Mouse (Mus musculus) cerebellum, adult 9-11 months (tissue): Measurements from ENCODE around the gene Ldb1.
A peak's percentile ranks its signal among the peaks of the same experiment; 100 is the strongest.

Source experiments
- DNase-seq: peaks from one replicate; pipeline ENCODE4 v3.0.0; 2022

Gene Ldb1

DNA sequence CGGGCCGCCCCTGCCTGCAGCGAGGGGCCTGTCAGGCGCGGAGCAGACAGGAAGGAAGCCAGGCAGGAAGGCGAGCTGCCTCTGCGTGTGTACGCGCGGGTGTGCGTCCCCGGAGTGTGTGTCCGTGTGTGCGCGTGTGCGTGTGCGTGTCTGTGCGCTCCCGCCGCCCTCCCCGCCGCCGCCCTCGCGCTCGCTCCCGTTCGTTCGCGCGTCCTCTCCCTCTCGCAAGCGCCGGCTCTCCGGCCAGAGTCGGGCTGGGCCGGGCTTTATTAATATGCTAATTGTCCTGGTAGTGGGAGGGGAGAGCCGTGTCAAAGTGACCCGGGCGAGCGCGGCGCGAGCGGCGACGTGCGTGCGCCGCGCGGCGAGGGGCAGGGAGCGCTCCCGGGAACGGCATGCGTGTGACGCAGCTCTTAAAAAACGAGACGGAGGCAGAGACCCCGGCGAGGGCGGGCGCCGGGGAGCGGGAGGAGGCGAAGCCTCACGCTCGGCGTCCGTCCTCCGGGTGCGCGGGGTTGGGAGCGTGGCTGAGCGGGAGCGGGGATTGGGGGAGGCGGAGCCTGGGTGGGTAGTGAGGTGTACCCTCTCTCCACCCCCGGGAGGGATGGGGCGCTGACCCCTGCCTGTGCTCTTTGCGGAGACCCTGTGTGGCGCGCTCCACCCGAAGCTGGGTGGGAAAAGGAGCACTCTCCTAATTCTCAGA lies at the start of gene Ldb1:
Gene Ldb1 (minus strand): TSS at position 222 of the 703 bp plus-strand sequence.
- peak; percentile 96 for DNase-seq

DNA sequence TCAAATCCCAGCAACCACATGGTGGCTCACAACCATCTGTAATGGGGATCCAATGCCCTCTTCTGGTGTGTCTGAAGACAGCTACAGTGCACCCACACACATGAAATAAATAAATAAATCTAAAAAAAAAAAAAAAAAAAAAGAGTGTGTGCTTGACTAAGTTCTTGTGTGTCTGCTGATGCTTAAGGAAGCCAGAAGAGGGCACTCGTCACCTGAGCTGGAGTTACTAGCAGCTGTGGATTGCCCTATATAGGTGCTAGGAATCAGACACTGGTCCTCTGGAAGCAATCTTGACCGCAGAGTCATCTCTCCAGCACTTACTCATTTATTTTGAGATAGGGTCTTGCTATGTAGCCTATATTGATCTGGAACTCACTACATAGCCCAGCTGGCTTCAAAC lies 49.1 kb upstream of the Ldb1 start:
- no peak for DNase-seq

DNA sequence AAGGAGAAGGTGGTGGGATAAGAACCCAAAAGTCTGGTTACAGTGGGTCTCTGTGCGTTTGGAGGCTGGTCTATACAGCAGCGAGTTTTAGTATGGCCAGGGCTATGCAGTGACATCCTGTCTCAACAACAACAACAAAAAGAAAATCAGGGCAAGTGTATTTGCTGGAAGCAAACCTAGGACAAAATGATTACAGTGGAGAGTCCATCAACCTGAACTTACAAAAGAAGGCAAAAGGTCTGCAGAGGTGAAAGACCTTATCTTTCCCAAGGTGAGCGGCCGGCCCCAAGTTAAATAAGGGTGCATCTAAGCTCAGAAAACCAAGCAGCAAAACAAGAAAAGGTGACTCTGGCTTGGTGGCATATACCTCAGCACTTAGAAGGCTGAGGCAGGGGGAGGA lies 46.6 kb upstream of the Ldb1 start:
- DNase-seq, result no peak

DNA sequence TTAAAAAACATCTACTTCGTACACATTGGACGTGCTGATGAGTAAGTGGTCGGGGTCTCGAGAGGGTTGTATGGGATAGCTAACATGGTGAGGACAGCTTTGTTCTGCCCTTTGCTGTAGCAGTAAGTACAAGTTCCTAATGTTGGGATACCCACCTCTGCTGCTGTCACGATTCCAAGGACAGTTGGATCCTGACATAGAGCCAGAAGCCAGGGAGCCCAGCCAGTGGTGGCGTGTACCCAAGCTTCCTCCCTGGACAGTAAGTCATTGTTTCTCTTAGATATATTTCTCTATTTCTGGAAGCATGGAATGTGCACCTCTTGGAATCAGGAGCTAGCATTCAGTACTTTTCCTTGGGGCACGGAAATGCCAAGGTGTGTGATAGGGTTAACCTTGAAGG lies 42.9 kb upstream of the Ldb1 start:
- no peak for DNase-seq

DNA sequence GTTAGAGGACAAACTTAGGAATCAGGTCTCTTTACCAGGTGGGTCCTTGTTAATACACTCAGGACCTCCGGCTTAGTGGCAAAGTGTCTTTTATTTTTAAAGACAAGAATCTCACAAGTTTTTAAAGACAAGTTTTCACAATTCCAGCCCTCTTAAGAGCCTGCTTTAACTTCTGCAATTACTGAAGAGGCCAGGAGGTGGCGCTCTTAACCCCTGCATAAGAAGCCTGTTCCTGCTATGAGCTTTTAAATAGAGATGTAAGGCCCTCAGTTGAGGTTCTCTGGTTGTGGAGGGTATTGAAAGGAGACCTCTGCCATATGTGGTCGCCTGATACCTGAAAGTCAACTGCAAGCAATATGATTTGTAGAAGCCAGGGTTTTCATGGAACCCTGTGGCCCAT lies 41.3 kb upstream of the Ldb1 start:
- DNase-seq, result peak; percentile 20

DNA sequence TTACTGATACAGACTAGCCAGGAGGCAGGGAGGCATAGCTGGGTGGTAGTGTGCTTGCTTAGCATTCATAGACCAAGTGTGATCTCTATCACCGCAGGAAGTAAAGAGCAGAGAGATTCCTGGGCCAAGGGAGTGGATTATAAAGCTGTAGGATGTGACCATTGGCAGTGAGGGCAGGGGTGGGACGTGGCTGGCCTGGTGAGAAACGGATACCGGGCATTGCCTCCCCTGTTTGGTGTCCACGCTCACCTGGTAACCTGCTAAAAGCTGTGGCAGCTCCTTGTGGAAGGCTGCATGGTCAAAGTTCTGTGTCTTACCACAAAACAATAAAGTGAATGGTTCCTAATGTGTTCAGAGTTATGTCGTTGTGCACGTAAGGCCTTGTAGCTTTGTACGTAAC lies 40.2 kb upstream of the Ldb1 start:
- no peak for DNase-seq

DNA sequence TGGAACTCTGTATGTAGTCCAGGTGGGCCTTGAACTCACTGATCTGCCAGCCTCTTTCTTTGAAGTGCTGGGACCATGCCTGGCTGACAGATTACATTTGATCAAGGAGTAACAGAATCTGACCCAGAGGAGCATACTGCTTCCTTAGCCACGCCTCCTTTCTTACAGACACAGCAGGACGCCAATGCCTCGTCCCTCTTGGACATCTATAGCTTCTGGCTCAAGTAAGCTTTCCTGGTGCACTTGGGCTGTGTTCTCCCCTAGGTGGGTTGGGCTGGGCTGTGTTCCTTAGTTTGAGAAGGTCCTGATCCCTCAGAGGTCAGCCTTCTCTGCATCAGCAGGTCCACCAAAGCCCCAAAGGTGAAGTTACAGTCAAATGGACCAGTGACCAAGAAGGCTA lies 33.5 kb upstream of the Ldb1 start:
- no peak for DNase-seq

DNA sequence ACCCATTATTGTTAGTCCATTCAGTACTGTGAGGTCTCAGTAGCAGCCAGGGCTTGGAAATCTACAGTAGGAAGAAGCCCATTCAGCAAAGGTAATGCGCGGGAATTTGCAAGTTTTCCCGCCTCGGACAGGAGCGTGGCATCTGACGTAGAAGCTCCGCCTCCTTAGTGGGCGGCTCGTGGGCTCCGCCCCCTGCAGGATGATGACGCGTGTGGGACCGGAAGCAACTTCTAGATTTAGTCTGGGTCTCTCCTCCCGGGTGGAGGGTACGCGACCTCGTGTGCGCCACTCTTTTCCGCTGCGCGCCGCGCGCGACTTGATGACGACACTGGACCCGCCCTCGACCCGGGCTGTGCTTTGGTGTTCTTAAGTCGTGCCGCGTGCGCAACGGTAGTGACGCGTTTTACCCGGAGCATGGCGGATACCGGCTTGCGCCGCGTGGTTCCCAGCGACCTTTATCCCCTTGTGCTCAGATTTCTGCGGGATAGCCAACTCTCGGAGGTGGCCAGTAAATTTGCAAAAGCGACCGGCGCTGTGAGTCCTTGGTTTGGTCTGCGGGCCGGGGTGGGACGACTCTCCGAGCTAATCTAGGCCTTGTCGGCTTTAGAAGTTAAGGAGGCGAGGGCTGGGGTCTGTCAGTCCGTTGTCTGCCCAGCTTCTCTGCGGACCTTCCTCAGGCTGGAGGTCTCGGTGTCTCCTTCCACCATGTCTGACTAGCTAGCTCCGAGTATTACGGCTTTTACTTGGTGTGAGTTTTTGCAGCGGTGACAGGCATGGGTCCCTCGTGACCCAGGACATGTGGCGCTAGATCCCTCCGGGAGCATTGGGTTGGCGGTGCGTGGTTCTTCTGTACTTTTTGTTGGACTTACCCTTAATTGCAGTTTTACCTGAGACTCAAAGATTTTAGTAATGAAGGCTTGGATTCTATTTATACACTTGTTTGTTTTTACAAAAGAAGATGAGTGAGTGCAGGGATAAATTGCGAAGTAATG lies 30.9 kb upstream of the Ldb1 start, which contains the start of gene Nolc1:
Gene Nolc1 (plus strand): TSS at position 248 of the 992 bp plus-strand sequence.
- DNase-seq, result peak; percentile 99

DNA sequence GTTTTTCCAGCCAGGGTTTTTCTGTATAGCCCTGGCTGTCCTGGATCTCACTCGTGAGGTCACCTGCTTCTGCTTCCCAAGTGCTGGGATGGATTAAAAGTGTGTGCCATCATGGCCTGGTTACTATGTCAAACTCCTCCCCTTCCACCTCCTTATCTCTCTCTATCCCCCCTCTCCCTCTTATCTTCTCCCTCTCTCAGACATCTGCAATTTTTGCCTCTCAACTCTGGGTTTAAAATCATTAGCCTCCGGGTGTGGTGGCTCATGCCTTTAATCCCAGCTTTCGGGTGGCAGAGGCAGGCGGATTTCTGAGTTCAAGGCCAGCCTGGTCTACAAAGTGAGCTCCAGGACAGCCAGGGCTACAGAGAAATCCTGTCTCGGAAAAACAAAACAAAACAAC lies 29.3 kb upstream of the Ldb1 start:
- no peak for DNase-seq

DNA sequence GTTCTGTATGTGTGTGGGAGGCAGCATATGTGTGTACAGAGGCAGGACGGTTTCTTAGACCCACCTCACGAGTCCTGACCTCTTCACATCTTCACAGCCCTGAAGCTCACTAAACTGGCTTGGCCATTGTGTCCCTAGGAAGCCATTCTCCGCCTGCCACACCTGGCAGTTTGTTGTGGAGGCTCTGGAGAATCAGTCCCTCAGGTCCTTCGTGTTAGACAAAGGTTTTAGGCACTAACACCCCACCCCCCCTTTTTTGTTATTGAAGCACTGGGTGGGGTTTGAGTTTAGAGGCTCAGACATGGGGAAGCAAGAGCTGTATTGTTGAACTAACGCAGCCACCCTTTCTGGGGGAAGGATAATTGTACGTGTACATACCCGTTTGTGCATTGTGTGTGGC lies 28.3 kb upstream of the Ldb1 start:
- DNase-seq, result no peak

DNA sequence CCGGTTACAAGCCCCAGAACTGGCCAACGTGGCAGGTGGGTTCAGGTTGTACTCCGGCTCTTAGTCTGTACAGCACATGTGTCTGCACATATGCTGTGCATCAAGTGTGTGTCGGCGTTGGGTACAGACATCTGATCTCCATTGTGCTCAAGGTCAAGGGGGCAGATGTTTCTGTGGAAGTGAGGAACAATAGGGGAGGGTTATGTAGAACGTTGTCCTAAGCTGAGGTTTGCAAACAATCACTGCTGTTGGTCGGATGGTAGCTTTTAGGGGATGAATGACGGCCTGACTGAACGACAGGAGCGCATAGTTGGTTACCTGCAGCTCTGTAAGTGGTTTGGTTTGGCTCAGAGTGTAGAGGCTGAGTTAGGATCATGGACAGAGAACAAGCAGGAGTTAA lies 23.0 kb upstream of the Ldb1 start:
- no peak for DNase-seq

DNA sequence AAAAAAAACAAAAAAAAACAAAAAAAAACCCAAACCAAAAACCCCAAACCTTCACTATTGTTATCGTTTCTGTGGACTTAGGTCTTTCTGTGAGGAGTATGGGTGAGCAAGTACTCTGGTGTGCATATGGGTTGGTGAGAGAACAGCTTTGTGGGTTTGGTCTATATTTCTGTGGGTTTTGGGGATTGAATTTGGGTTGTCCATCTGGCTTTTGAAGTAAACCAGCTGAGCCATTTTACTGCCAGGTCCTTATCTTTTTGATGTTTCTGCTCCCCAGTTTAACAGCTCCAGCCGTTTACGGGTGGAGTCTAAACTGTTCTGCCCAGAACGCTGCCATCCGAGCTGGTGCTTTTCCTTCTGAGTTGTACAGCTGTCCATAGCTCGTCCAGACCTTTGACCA lies 15.8 kb upstream of the Ldb1 start:
- no peak for DNase-seq

DNA sequence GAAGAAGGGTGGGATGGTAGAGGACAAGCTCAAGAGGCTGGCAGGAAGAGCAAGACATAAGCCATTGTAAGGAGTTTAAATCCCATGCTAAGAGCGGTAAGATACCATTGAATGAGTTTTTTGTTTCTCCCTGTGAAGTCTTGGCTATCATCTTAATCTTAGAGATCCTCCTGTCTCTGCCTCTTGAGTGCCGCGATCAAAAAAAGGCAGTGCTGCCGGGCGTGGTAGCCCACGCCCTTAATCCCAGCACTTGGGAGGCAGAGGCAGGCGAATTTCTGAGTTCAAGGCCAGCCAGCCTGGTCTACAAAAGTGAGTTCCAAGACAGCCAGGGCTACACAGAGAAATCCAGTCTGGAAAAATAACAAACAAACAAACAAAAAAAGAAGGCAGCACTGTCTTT lies 13.5 kb upstream of the Ldb1 start:
- DNase-seq, result no peak

DNA sequence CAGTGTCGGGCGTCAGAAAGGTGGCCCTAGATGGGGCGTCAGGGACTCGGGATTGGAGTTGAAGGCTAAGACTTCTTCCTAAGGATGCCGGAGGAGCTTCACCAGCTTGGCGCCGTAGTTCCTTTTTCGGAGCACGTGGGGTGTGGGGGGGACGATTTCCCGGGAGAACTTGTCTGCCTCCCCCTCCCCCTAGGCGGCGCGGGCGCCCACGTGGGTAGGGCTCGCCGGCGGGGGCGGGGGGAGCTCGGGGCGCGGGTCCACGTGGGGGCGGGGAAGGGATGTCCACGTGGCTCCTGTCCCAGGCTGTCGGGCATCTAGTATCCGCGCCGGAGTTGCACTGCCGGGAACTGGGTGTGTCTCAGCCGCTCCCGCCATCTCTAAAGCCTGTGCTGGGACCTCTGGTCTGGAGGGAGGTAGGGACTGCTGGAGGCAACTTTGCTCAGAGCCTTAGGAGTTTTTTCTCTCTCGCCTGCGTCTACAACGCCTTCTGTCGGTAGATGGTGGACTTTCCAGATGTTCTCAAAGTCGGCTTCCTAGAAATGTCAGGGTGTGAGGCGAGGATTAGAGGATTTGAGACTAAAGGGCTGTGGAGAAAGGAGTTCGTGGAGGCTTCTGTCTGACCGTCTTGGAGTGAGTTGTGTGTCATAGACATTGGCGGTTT lies 12.1 kb upstream of the Ldb1 start:
- DNase-seq, result peak; percentile 84

DNA sequence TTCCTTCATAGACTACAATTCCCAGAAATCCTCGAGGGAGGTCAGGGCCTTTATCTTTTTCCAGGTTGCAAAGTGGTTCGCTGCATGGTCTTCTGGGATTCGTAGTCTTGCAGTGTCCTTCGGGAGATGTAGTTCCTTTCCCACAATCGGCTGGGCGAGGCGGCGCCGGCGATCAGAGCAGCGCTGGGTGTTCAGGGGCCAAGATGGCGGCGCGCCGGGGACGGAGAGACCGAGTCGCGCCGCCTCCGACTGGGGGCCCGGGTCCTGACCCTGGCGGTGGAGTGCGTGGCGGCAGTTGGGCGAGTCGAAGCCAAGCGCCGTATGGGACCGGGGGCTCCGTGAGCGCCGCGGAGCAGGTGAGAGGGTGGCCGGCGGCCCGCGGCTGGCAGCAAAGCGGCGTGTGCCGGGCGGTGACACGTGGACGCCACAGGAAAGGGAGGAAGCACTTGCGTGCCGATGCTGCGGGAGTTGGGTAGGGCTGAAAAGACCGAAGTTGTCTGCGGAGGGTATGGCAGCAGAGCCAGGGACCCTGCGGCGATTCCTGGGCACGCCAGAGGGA lies 11.5 kb upstream of the Ldb1 start:
- peak; percentile 95 for DNase-seq

DNA sequence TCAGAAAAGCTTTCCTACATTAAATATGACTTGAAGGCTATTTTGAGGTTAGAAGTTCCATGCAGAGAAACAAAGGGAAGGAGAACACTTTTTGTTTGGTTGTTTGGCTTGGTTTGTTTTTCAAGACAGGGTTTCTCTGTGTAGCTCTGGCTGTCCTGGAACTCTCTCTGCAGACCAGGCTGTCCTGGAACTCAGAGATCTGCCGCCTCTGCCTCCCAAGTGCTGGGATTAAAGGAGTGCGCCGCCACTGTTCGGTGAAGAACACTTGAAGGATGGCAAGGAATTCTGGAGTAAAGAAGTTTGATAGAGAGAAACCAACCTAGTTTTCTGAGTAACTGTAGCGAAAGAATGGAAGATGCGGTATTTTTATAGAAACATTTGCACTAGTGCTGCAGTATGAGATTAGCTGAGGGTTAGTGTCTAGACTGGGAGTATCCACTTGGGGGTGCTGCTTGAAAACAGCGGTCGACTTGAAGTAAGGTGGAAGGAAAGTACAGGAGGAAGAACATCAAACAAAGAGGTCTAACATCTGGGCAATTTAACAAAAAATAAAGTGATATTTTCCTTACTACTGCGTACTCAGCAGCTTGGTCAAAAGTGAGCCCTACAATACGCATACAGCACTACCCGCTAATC lies 10.9 kb upstream of the Ldb1 start:
- DNase-seq, result no peak

DNA sequence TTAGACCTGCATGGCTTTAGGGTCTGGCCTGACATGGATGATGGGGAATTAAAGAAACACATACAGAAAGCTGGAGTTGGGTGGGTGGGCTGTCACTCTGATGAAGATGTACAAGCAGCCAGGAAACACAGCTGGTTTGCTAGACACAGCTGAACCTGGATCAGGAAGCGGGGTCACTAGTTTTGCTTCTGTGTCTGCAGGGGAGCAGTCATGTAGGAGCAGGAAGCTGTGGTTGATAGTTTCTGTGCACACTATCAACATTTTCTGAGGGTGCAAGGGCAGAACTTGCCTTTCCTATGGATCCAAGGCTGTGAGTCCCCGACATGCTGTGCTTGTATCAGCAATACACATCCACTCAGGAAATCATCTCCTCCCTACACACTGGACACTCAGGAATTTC lies 5.4 kb upstream of the Ldb1 start:
- DNase-seq, result no peak

DNA sequence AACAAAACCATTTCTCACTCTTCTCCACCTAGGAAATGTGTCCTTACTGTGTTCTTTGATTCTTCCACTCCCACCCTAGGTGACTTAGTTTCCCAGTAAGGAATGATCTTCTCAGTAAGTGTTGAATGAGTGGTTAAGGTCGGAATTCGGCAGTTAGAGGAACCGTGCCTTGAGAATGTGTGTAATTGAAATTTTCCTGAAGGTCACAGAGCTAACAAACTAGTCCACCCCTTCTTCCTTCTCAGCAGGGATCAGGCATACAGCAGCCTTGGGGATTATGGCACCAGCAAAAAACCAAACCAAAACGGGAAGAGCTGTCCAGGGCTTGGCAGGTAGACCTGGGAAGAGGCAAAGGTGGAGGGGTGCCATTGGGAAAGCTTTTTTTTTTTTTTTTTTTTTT lies 4.1 kb upstream of the Ldb1 start:
- no peak for DNase-seq

DNA sequence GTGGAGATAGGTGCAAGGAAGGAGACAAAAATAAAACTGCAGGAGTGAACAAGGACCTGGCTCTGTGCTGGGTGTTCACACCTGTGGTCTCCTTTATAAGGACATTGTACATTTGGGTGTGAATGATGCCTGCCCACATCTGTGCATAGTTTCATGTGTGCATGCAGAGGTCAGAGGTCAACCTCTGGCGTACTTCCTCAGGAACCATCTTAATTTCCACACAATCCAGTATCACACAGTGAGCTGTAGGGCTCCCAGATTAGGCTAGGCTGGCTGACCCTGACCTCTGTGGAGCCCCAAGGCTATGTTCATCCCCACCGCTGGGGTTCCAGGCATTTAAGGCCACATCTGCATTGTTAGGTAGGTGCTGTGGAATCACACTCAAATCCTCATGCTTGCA lies 2.4 kb upstream of the Ldb1 start:
- no peak for DNase-seq

DNA sequence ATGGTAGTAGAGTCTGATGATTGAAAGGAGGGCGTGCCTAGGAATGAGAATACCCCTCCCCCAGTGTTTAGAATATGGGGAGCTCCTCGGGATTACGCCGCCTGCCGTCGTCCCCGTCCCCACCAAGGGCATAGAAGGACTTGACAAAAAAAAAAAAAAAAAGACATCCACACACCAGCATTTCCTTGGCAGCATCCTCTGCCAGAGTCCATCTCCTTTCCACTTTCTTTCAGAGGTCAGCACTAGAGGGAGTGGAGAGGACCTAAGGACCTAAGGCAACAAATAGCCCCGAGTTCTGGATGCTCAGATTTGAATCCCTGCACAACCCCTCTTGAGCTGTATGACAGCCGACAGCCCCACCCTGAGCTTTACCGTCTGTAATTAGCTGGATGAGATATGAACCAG lies 1.6 kb upstream of the Ldb1 start:
- peak; percentile 58 for DNase-seq

DNA sequence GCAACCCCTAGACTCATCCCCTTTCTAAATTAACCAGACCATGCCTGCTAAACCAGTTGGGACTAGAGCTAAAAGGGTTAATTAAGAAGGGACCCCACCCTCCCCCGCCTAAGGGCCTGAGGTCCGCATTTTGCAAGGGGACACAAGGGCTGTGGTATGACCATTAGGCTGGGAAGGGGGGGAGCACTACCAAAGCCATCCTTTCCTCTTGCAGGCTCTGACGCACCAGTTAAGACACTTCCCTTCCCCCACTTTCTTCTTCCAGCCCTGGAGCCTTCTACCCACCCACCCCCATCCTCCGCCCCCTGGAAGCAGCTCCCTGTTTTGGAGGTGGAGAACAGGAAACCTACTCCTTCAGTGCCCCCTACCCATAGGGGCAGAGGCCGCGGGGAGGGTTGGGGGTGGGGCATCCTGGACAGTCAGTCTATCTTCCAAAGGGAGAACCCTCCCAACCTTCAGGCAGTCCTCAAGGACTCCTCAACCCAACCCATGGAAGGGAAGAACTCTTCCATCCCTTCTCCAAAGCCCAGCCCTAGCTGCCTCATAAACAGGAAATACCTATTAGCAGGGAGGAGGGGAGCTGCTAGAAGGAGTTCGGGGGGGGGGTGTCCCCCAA lies 790 bp upstream of the Ldb1 start:
- peak; percentile 85 for DNase-seq

DNA sequence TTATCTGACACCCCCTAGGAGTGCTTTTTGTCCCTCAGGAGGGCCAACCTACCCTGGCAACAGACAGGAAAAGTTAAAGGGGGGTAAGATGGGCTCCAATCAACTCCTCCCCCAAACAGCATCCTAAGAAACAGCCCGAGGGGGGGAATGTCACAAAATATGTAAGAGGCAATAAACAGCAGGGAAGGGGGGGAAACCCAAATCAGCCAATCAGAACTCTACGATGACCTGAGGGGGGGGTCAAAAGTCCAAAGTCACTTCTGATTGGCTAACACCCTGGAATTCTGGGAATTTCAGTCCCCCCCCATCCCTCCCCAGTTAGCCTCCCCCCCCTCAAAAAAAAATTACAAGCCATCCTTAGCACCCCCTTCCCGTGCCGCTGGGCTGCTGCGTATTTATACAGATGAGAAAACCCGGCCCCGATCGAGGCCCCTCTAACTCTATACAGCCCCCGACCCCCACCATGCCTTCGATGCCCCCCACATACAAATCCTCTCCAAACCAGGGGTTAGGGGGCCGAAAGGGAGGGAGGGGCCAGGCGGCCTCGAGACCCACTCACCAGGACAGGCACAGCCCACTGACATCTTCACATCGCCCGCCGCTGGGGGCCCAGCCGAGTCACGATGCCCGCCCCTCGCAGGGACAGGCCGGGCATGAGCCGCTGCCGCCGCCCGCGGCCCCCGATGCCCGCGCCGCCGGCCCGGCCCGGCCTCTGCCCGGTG lies 582 bp downstream of the Ldb1 start, which contains the start of gene Pprc1:
Gene Pprc1 (plus strand): TSS at position 616 of the 722 bp plus-strand sequence.
- DNase-seq, result peak; percentile 79
